In the genomic region with DNA sequence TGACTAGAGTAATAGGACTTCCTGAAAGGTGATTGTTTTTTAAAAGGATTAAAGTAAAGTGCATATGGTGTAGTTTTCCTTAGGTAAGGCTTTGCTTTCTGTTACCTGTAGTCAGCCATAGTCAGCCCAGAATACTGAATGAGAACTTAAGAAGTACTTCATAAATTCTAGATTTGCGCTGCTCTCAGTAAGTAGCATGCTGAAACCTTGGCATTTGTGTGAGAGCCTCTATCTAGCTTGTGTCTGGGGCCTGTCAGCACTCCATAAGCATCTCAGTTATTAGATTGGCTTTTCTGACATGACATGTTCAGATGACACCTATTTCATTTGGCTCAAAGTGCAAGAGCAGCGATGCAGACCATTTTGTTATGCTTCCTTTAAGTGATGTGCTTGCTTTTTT, we compare ENCODE assay signal across 19 mouse cellular contexts. TPM values are rescaled to one million over a fixed set of nuclear protein-coding genes. Genes with fewer than 3 reads are reported as not detected.
DNase-seq lines count a peak whose midpoint lies in the region; ATAC-seq lines count a peak whose summit lies in the region.
"Had no signal": no experiment of that assay in that cellular context is flagged by ENCODE, and none has a peak within 500 bp of the region (broad histone marks: within the 10 kb centered on the region; RNA-seq: fewer than 3 reads in every experiment).

No protein-coding gene starts in this region.

- H3K4me2 ChIP-seq in midbrain, embryonic 11.5 days = no peak overlapping the region
- no peak overlapping the region for H3K4me2 ChIP-seq in midbrain, embryonic 13.5 days (replicated peaks)

- H3K4me1 ChIP-seq in heart, embryonic 10.5 days = no peaks in the 10 kb centered on the region
- H3K4me1 ChIP-seq in midbrain, embryonic 11.5 days (ENCODE audit: control insufficient read depth, insufficient read depth, low read length) = no peaks in the 10 kb centered on the region; the same call in 1 of the 2 replicates
- peaks cover 4% of the 10 kb centered on the region; the same call in 1 of the 2 replicates for H3K4me1 ChIP-seq in midbrain, embryonic 13.5 days (replicated peaks)

- H3K9ac ChIP-seq in midbrain, embryonic 11.5 days (ENCODE audit: low read length) = no peak overlapping the region
- H3K9ac ChIP-seq in midbrain, embryonic 13.5 days (replicated peaks) = no peak overlapping the region

- H3K4me3 ChIP-seq in heart, embryonic 10.5 days = no peak overlapping the region
- H3K4me3 ChIP-seq in midbrain, embryonic 11.5 days (ENCODE audit: low read depth, low read length) = no peak overlapping the region
- no peak overlapping the region for H3K4me3 ChIP-seq in midbrain, embryonic 13.5 days (replicated peaks)

- no peak overlapping the region for H3K27ac ChIP-seq in heart, embryonic 10.5 days
- no peak overlapping the region for H3K27ac ChIP-seq in midbrain, embryonic 11.5 days (ENCODE audit: low read depth, low read length)
- no peak overlapping the region for H3K27ac ChIP-seq in midbrain, embryonic 13.5 days

- WGBS in heart, embryonic 10.5 days = 91% methylated on average over 2 of the region's 2 CpGs
- WGBS in midbrain, embryonic 11.5 days = 91% methylated on average over 2 of the region's 2 CpGs
- WGBS in midbrain, embryonic 13.5 days = 91% methylated on average over 2 of the region's 2 CpGs

- no peaks in the 10 kb centered on the region for H3K27me3 ChIP-seq in heart, embryonic 10.5 days (ENCODE audit: insufficient read depth, poor library complexity, severe bottlenecking)
- H3K27me3 ChIP-seq in midbrain, embryonic 11.5 days (ENCODE audit: control insufficient read depth, insufficient read depth, low read length) = no peaks in the 10 kb centered on the region
- no peaks in the 10 kb centered on the region for H3K27me3 ChIP-seq in midbrain, embryonic 13.5 days
- H3K27me3 ChIP-seq: CH12.LX, Patski had no signal

- H3K36me3 ChIP-seq in heart, embryonic 10.5 days = peaks cover 10% of the 10 kb centered on the region
- peaks cover 7% of the 10 kb centered on the region; the same call in 1 of the 2 replicates for H3K36me3 ChIP-seq in midbrain, embryonic 11.5 days (ENCODE audit: control insufficient read depth, insufficient read depth, low read length)
- H3K36me3 ChIP-seq in midbrain, embryonic 13.5 days = peaks cover 26% of the 10 kb centered on the region

- no peak for ATAC-seq in midbrain, embryonic 11.5 days (ENCODE audit: low FRiP score)
- ATAC-seq in midbrain, embryonic 13.5 days = no peak
- ATAC-seq: activated CD4-positive, CD25-positive, alpha-beta regulatory T cell, adult 4 months; CD4-positive, CD25-positive, alpha-beta regulatory T cell, adult 4 months; Patski had no signal

- DNase-seq in heart, adult 11 months = peak; percentile 57
- no peak for DNase-seq in heart, embryonic 10.5 days (ENCODE audit: low spot score)
- peak; percentile 81 for DNase-seq in midbrain, embryonic 11.5 days (ENCODE audit: low spot score, missing footprints)
- DNase-seq: adrenal gland, adult 2 months; adrenal gland, adult 8-10 months; adrenal gland, postnatal 10 days; adrenal gland, postnatal 14 days; adrenal gland, postnatal 25 days; adrenal gland, postnatal 36 days; B cell, adult 2 months; cerebellum, adult 11 months; cerebellum, adult 11-12 months; cerebellum, adult 18-20 months had no signal

- no peaks in the 10 kb centered on the region for H3K9me3 ChIP-seq in heart, embryonic 10.5 days
- H3K9me3 ChIP-seq in midbrain, embryonic 11.5 days (ENCODE audit: control insufficient read depth, low read length) = no peaks in the 10 kb centered on the region; the same call in 1 of the 2 replicates
- no peaks in the 10 kb centered on the region for H3K9me3 ChIP-seq in midbrain, embryonic 13.5 days
- H3K9me3 ChIP-seq: G1E had no signal

RNA-seq across cellular contexts. Expression of a gene that starts 19.7 kb away (rescaled TPM):
- polyA plus RNA-seq in heart, embryonic 10.5 days (2016; fragmentation: Nextera tagmentation; extraction: Ambion mirVana) = 25.1 and 26.8 TPM in 2 replicates
- 48.9 and 49.3 TPM in 2 replicates for polyA plus RNA-seq in midbrain, embryonic 11.5 days (2014; fragmentation: Nextera tagmentation; extraction: Ambion mirVana)
- 34.1 and 37.1 TPM in 2 replicates for polyA plus RNA-seq in midbrain, embryonic 13.5 days (2015; fragmentation: Nextera tagmentation; extraction: Ambion mirVana)

RNA-seq across cellular contexts. Expression of a gene that starts 27.3 kb away (rescaled TPM):
- polyA plus RNA-seq in heart, embryonic 10.5 days (2016; fragmentation: Nextera tagmentation; extraction: Ambion mirVana) = 37.5 and 39.8 TPM in 2 replicates
- 40.5 and 42.1 TPM in 2 replicates for polyA plus RNA-seq in midbrain, embryonic 11.5 days (2014; fragmentation: Nextera tagmentation; extraction: Ambion mirVana)
- 32.9 and 38.1 TPM in 2 replicates for polyA plus RNA-seq in midbrain, embryonic 13.5 days (2015; fragmentation: Nextera tagmentation; extraction: Ambion mirVana)
